Mouse (Mus musculus): ENCODE results near the gene Foxj1. TPM values are rescaled to one million over a fixed set of nuclear protein-coding genes. Genes with fewer than 3 reads are reported as not detected.
"Not testable (repeated sequence)": the region's sequence is repeated elsewhere in the genome, so short reads cannot be mapped to it uniquely, and the experiment has no call there.

Foxj1 gene
- 2.0 and 4.3 TPM in 2 replicates for polyA plus RNA-seq (2015; fragmentation: Nextera tagmentation; extraction: Ambion mirVana)

GRCm38 (mm10) chr11:116335244-116336036 is at the start of gene Foxj1:
Gene Foxj1, minus strand, starts transcription at chr11:116335399.
- peak within 1 kb of the TSS; percentile 90 for H3K4me2 ChIP-seq (ENCODE audit: low read depth, low read length)
- H3K27me3 ChIP-seq (ENCODE audit: control insufficient read depth, insufficient read depth, low read length): peaks cover 23% of the 10 kb centered on the region
- no peaks in the 10 kb centered on the region for H3K9me3 ChIP-seq (replicated peaks; ENCODE audit: control insufficient read depth, low read length)
- no peaks in the 10 kb centered on the region for H3K36me3 ChIP-seq (ENCODE audit: control insufficient read depth, insufficient read depth)
- peak within 1 kb of the TSS; percentile 71 for H3K9ac ChIP-seq (ENCODE audit: low read length)
- H3K4me1 ChIP-seq (ENCODE audit: control insufficient read depth, insufficient read depth, low read length): peaks cover 5% of the 10 kb centered on the region
- WGBS: under 1% methylated on average over 61 of the region's 61 CpGs
- H3K4me3 ChIP-seq (ENCODE audit: low read length): peak within 1 kb of the TSS; percentile 63
- H3K27ac ChIP-seq (ENCODE audit: low read length): no peak within 1 kb of the TSS
- ATAC-seq (replicated peaks; ENCODE audit: extremely low read depth, insufficient read depth, low FRiP score): peak; percentile 93

GRCm38 (mm10) chr11:116384171-116384570 is 49.0 kb upstream of the Foxj1 start:
- Histone ChIP-seq H3K27me3 (ENCODE audit: control insufficient read depth, insufficient read depth, low read length) (no peaks in the 10 kb centered on the region), H3K4me1 (ENCODE audit: control insufficient read depth, insufficient read depth, low read length) (peaks cover 24% of the 10 kb centered on the region), H3K9me3 (replicated peaks; ENCODE audit: control insufficient read depth, low read length) (no peaks in the 10 kb centered on the region), H3K4me3 (ENCODE audit: low read length) (no peak overlapping the region), H3K4me2 (ENCODE audit: low read depth, low read length) (no peak overlapping the region), H3K9ac (ENCODE audit: low read length) (no peak overlapping the region), H3K27ac (ENCODE audit: low read length) (no peak overlapping the region), H3K36me3 (ENCODE audit: control insufficient read depth, insufficient read depth) (no peaks in the 10 kb centered on the region)
- ATAC-seq (replicated peaks; ENCODE audit: extremely low read depth, insufficient read depth, low FRiP score): no peak
- 83% methylated on average over 11 of the region's 11 CpGs for WGBS

- not testable (repeated sequence) for H3K4me2 ChIP-seq (ENCODE audit: low read depth, low read length); H3K9ac ChIP-seq (ENCODE audit: low read length); ATAC-seq (replicated peaks; ENCODE audit: extremely low read depth, insufficient read depth, low FRiP score); H3K27me3 ChIP-seq (ENCODE audit: control insufficient read depth, insufficient read depth, low read length); H3K4me3 ChIP-seq (ENCODE audit: low read length); H3K27ac ChIP-seq (ENCODE audit: low read length); H3K36me3 ChIP-seq (ENCODE audit: control insufficient read depth, insufficient read depth); H3K9me3 ChIP-seq (replicated peaks; ENCODE audit: control insufficient read depth, low read length)
- peaks cover 20% of the 10 kb centered on the region for H3K4me1 ChIP-seq (ENCODE audit: control insufficient read depth, insufficient read depth, low read length)
- 84% methylated on average over 5 of the region's 5 CpGs for WGBS
These were observed 47.9 kb upstream of the Foxj1 start for GRCm38 (mm10) chr11:116383070-116383469.

- Histone ChIP-seq H3K9me3 (replicated peaks; ENCODE audit: control insufficient read depth, low read length) (no peaks in the 10 kb centered on the region), H3K27ac (ENCODE audit: low read length) (no peak overlapping the region), H3K9ac (ENCODE audit: low read length) (no peak overlapping the region), H3K27me3 (ENCODE audit: control insufficient read depth, insufficient read depth, low read length) (no peaks in the 10 kb centered on the region), H3K4me3 (ENCODE audit: low read length) (no peak overlapping the region), H3K4me2 (ENCODE audit: low read depth, low read length) (no peak overlapping the region), H3K36me3 (ENCODE audit: control insufficient read depth, insufficient read depth) (no peaks in the 10 kb centered on the region), H3K4me1 (ENCODE audit: control insufficient read depth, insufficient read depth, low read length) (no peaks in the 10 kb centered on the region)
- ATAC-seq (replicated peaks; ENCODE audit: extremely low read depth, insufficient read depth, low FRiP score): no peak
- WGBS: 69% methylated on average over 7 of the region's 7 CpGs
These were observed 45.6 kb upstream of the Foxj1 start for GRCm38 (mm10) chr11:116380767-116381166.

- H3K9me3 ChIP-seq (replicated peaks; ENCODE audit: control insufficient read depth, low read length): no peaks in the 10 kb centered on the region
- no peaks in the 10 kb centered on the region for H3K27me3 ChIP-seq (ENCODE audit: control insufficient read depth, insufficient read depth, low read length)
- no peaks in the 10 kb centered on the region for H3K36me3 ChIP-seq (ENCODE audit: control insufficient read depth, insufficient read depth)
- ATAC-seq (replicated peaks; ENCODE audit: extremely low read depth, insufficient read depth, low FRiP score): no peak
- no peak overlapping the region for H3K4me3 ChIP-seq (ENCODE audit: low read length)
- H3K4me1 ChIP-seq (ENCODE audit: control insufficient read depth, insufficient read depth, low read length): no peaks in the 10 kb centered on the region
- no peak overlapping the region for H3K4me2 ChIP-seq (ENCODE audit: low read depth, low read length)
- 72% methylated on average over 6 of the region's 6 CpGs for WGBS
- H3K27ac ChIP-seq (ENCODE audit: low read length): no peak overlapping the region
- no peak overlapping the region for H3K9ac ChIP-seq (ENCODE audit: low read length)
These were observed 44.3 kb upstream of the Foxj1 start for GRCm38 (mm10) chr11:116379530-116379929.

- WGBS: 50% methylated on average over 7 of the region's 7 CpGs
- Histone ChIP-seq H3K4me2 (ENCODE audit: low read depth, low read length) (no peak overlapping the region), H3K27me3 (ENCODE audit: control insufficient read depth, insufficient read depth, low read length) (no peaks in the 10 kb centered on the region), H3K9ac (ENCODE audit: low read length) (no peak overlapping the region), H3K36me3 (ENCODE audit: control insufficient read depth, insufficient read depth) (no peaks in the 10 kb centered on the region), H3K27ac (ENCODE audit: low read length) (no peak overlapping the region), H3K9me3 (replicated peaks; ENCODE audit: control insufficient read depth, low read length) (no peaks in the 10 kb centered on the region), H3K4me1 (ENCODE audit: control insufficient read depth, insufficient read depth, low read length) (no peaks in the 10 kb centered on the region), H3K4me3 (ENCODE audit: low read length) (no peak overlapping the region)
- ATAC-seq (replicated peaks; ENCODE audit: extremely low read depth, insufficient read depth, low FRiP score): no peak
These were observed 41.9 kb upstream of the Foxj1 start for GRCm38 (mm10) chr11:116376945-116377661.

- Histone ChIP-seq H3K27me3 (ENCODE audit: control insufficient read depth, insufficient read depth, low read length) (no peaks in the 10 kb centered on the region), H3K9ac (ENCODE audit: low read length) (no peak overlapping the region), H3K9me3 (replicated peaks; ENCODE audit: control insufficient read depth, low read length) (no peaks in the 10 kb centered on the region), H3K4me2 (ENCODE audit: low read depth, low read length) (no peak overlapping the region), H3K27ac (ENCODE audit: low read length) (no peak overlapping the region), H3K4me1 (ENCODE audit: control insufficient read depth, insufficient read depth, low read length) (peaks cover 3% of the 10 kb centered on the region), H3K36me3 (ENCODE audit: control insufficient read depth, insufficient read depth) (no peaks in the 10 kb centered on the region), H3K4me3 (ENCODE audit: low read length) (no peak overlapping the region)
- WGBS: 92% methylated on average over 4 of the region's 4 CpGs
- ATAC-seq (replicated peaks; ENCODE audit: extremely low read depth, insufficient read depth, low FRiP score): no peak
These were observed 36.8 kb upstream of the Foxj1 start for GRCm38 (mm10) chr11:116371894-116372450.

- no peak for ATAC-seq (replicated peaks; ENCODE audit: extremely low read depth, insufficient read depth, low FRiP score)
- Histone ChIP-seq H3K9me3 (replicated peaks; ENCODE audit: control insufficient read depth, low read length) (no peaks in the 10 kb centered on the region), H3K4me2 (ENCODE audit: low read depth, low read length) (no peak overlapping the region), H3K4me1 (ENCODE audit: control insufficient read depth, insufficient read depth, low read length) (peaks cover 3% of the 10 kb centered on the region), H3K27ac (ENCODE audit: low read length) (no peak overlapping the region; the same call in 1 of the 2 replicates), H3K4me3 (ENCODE audit: low read length) (no peak overlapping the region), H3K27me3 (ENCODE audit: control insufficient read depth, insufficient read depth, low read length) (no peaks in the 10 kb centered on the region), H3K9ac (ENCODE audit: low read length) (no peak overlapping the region), H3K36me3 (ENCODE audit: control insufficient read depth, insufficient read depth) (no peaks in the 10 kb centered on the region)
- WGBS: 32% methylated on average over 5 of the region's 5 CpGs
These were observed 34.4 kb upstream of the Foxj1 start for GRCm38 (mm10) chr11:116369633-116370032.

- no peak for ATAC-seq (replicated peaks; ENCODE audit: extremely low read depth, insufficient read depth, low FRiP score)
- H3K9me3 ChIP-seq (replicated peaks; ENCODE audit: control insufficient read depth, low read length): no peaks in the 10 kb centered on the region
These were observed 33.9 kb upstream of the Foxj1 start for GRCm38 (mm10) chr11:116369051-116369450.

More at GRCm38 (mm10) chr11:116369051-116369450, 33.9 kb upstream of the Foxj1 start:
- H3K4me3 ChIP-seq (ENCODE audit: low read length): no peak overlapping the region
- 90% methylated on average over 14 of the region's 14 CpGs for WGBS
- H3K36me3 ChIP-seq (ENCODE audit: control insufficient read depth, insufficient read depth): no peaks in the 10 kb centered on the region
- H3K4me2 ChIP-seq (ENCODE audit: low read depth, low read length): no peak overlapping the region
- H3K9ac ChIP-seq (ENCODE audit: low read length): no peak overlapping the region
- H3K4me1 ChIP-seq (ENCODE audit: control insufficient read depth, insufficient read depth, low read length): peaks cover 3% of the 10 kb centered on the region
- H3K27me3 ChIP-seq (ENCODE audit: control insufficient read depth, insufficient read depth, low read length): no peaks in the 10 kb centered on the region
- no peak overlapping the region for H3K27ac ChIP-seq (ENCODE audit: low read length)
